Mouse (Mus musculus) forebrain, embryonic 16.5 days (tissue): Measurements from ENCODE around the gene Gm14137. TPM values are rescaled to one million over a fixed set of nuclear protein-coding genes. Genes with fewer than 3 reads are reported as not detected.

Experiments used
- ATAC-seq: fragments of 200-750 bp; cut with Nextera tagmentation; 2 replicates; pipeline ENCODE4 v1.8.0; 2017; ENCODE audit warnings: mild to moderate bottlenecking, moderate library complexity
- H3K27ac ChIP-seq: fragments of 300-500 bp; sonication (generic); 2 replicates; pipeline ENCODE4 v1.5.1; 2014; ENCODE audit warnings: low read length, control low read depth
- H3K27me3 ChIP-seq: fragments of 300-500 bp; sonication (generic); replicated peaks from 2 replicates; pipeline ENCODE4 v1.6.1; 2014; ENCODE audit warnings: low read length; ENCODE audit not compliant: control insufficient read depth, insufficient read depth
- H3K36me3 ChIP-seq: fragments of 300-500 bp; sonication (generic); 2 replicates; pipeline ENCODE4 v1.6.1; 2014; ENCODE audit not compliant: control insufficient read depth, insufficient read depth
- H3K4me1 ChIP-seq: fragments of 300-500 bp; sonication (generic); replicated peaks from 2 replicates; pipeline ENCODE4 v1.6.1; 2014; ENCODE audit warnings: low read length; ENCODE audit not compliant: control insufficient read depth, insufficient read depth
- H3K4me2 ChIP-seq: fragments of 300-500 bp; sonication (generic); 2 replicates; pipeline ENCODE4 v1.6.1; 2014; ENCODE audit warnings: mild to moderate bottlenecking, low read length, control low read depth
- H3K4me3 ChIP-seq: fragments of 300-500 bp; sonication (generic); replicated peaks from 2 replicates; pipeline ENCODE4 v1.5.1; 2014; ENCODE audit warnings: mild to moderate bottlenecking, low read length, control low read depth
- H3K9ac ChIP-seq: fragments of 300-500 bp; sonication (generic); replicated peaks from 2 replicates; pipeline ENCODE4 v1.6.1; 2014; ENCODE audit warnings: low read depth, low read length, control low read depth
- H3K9me3 ChIP-seq: fragments of 300-500 bp; sonication (generic); 2 replicates; pipeline ENCODE4 v1.6.1; 2016; ENCODE audit warnings: low read length; ENCODE audit not compliant: control insufficient read depth
- WGBS: fragments of 180-500 bp; shearing (Covaris S2); extraction: QIAGEN DNeasy Blood & Tissue Kit; methylation state at CpG from one replicate; pipeline ENCODE4 v1.1.7; 2014; 5-methylcytosine and 5-hydroxymethylcytosine counted together
- polyA plus RNA-seq: library from polyadenylated mRNA; unstranded; fragments of >200 nt; fragmentation: Nextera tagmentation; extraction: Ambion mirVana; gene quantifications from 2 replicates; pipeline ENCODE4 v1.2.1, GENCODE M21; 2015

The Gm14137 gene
- polyA plus RNA-seq, 1 experiment from 2014 or later = 1.3 TPM

DNA sequence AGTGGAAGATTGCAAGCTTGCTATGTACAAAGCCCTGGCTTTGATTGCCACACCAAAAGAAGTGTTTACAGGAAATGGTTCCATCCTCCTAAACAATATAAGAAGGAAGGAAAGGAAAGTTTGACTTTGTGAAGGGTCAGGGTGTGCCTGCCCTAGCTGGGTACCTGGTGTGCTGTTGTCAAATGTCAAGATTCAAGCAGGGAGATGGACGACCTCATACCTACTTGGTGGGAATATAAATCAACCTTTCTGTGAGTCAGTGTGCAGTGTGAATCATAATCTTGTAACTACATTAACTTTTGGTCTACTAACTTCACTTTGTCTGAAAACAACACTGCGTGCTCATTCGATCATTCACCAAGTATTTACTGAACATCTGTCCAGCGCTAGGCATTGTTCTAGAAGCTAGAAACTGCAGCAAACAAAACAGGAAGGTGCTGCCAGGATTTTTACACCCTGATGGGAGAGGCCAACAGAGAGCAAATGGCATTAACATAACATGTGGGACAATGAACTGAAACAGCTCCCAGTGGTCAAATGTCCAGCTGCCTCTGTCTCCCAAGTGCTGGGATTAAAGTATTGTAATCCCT, 29.7 kb downstream of the Gm14137 start:
- ATAC-seq = no peak
- no peaks in the 10 kb centered on the region for H3K36me3 ChIP-seq
- peaks cover 14% of the 10 kb centered on the region for H3K4me1 ChIP-seq
- 84% methylated on average over 4 of the region's 4 CpGs for WGBS
- no peak overlapping the region for H3K4me3 ChIP-seq
- no peaks in the 10 kb centered on the region for H3K27me3 ChIP-seq
- no peak overlapping the region for H3K4me2 ChIP-seq
- H3K27ac ChIP-seq = no peak overlapping the region
- H3K9me3 ChIP-seq = no peaks in the 10 kb centered on the region
- no peak overlapping the region for H3K9ac ChIP-seq

DNA sequence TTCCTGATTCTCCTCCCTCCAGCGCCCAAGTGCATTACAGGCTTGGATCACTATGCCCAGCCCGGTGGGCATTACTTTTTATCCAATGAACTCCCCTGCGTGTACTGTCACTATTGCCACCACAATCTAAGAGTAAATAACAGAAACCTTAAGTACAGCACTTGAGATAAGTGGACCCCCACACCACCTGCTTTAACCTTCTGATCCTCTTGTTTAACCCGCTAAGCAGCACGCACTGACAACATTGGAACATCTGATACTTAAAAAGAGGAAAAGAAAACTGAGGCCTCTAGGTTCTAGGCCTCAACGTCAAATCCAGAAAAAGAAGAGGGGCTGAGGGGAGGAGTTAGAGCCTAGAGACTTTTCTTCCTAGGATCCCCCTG, 33.6 kb downstream of the Gm14137 start:
- peak overlapping the region; percentile 94 for H3K4me3 ChIP-seq
- peak overlapping the region; percentile 92 for H3K27ac ChIP-seq
- no peaks in the 10 kb centered on the region for H3K9me3 ChIP-seq
- peak overlapping the region; percentile 58 for H3K4me2 ChIP-seq
- 19% methylated on average over 6 of the region's 6 CpGs for WGBS
- ATAC-seq = no peak
- peaks cover 20% of the 10 kb centered on the region for H3K4me1 ChIP-seq
- peaks cover 1% of the 10 kb centered on the region for H3K36me3 ChIP-seq
- peak overlapping the region; percentile 74 for H3K9ac ChIP-seq
- no peaks in the 10 kb centered on the region for H3K27me3 ChIP-seq

GRCm38 (mm10) chr2:119208344-119209175, 34.3 kb downstream of the Gm14137 start, which contains the start of the genes Zfyve19 and Dnajc17:
TSS of gene Zfyve19 (plus strand) at chr2:119208617.
TSS of gene Dnajc17 (minus strand) at chr2:119208795.
- ATAC-seq = peak; percentile 98
- H3K27me3 ChIP-seq = no peaks in the 10 kb centered on the region
- peak within 1 kb of the TSS; percentile 94 for H3K4me3 ChIP-seq
- peaks cover 17% of the 10 kb centered on the region for H3K4me1 ChIP-seq
- peak within 1 kb of the TSS; percentile 92 for H3K27ac ChIP-seq
- H3K9me3 ChIP-seq = no peaks in the 10 kb centered on the region
- WGBS = 0% methylated on average over 51 of the region's 51 CpGs
- peak within 1 kb of the TSS; percentile 74 for H3K4me2 ChIP-seq
- peaks cover 3% of the 10 kb centered on the region for H3K36me3 ChIP-seq
- peak within 1 kb of the TSS; percentile 78 for H3K9ac ChIP-seq

- Histone ChIP-seq H3K36me3 (peaks cover 3% of the 10 kb centered on the region), H3K4me1 (peaks cover 17% of the 10 kb centered on the region), H3K27ac (peak overlapping the region; percentile 92; the same call in 1 of the 2 replicates), H3K9me3 (no peaks in the 10 kb centered on the region), H3K4me3 (peak overlapping the region; percentile 94), H3K4me2 (peak overlapping the region; percentile 74), H3K27me3 (no peaks in the 10 kb centered on the region), H3K9ac (peak overlapping the region; percentile 78)
- ATAC-seq = no peak
- 2% methylated on average over 13 of the region's 13 CpGs for WGBS
Observed at GRCm38 (mm10) chr2:119209176-119209507, 34.8 kb downstream of the Gm14137 start.

Other genes starting within 250 kb of the Gm14137 start
- 5.4 and 6.1 TPM in 2 replicates for gene Chst14, start 248.0 kb upstream of the Gm14137 start, polyA plus RNA-seq
- gene Ccdc32, start 145.1 kb upstream of the Gm14137 start, polyA plus RNA-seq = 41.6 and 46.1 TPM in 2 replicates
- gene Rpusd2, start 139.7 kb upstream of the Gm14137 start, polyA plus RNA-seq = 5.0 and 5.1 TPM in 2 replicates
- gene Knl1, start 127.4 kb upstream of the Gm14137 start, polyA plus RNA-seq = 23.9 and 26.2 TPM in 2 replicates
- gene Rad51, start 61.7 kb upstream of the Gm14137 start, polyA plus RNA-seq = 17.6 and 20.3 TPM in 2 replicates
- gene Rmdn3, start 17.5 kb upstream of the Gm14137 start, polyA plus RNA-seq = 59.6 and 65.3 TPM in 2 replicates
- 0.47 and 0.55 TPM in 2 replicates for gene Gchfr, start 6.7 kb upstream of the Gm14137 start, polyA plus RNA-seq
- gene Zfyve19, start 34.1 kb downstream of the Gm14137 start, polyA plus RNA-seq = 66.2 and 66.9 TPM in 2 replicates
- 21.3 and 24.6 TPM in 2 replicates for gene Dnajc17, start 34.3 kb downstream of the Gm14137 start, polyA plus RNA-seq
- not detected in 2 replicates for gene Ppp1r14d, start 55.4 kb downstream of the Gm14137 start, polyA plus RNA-seq
- 0.44 and 0.57 TPM in 2 replicates for gene Spint1, start 62.9 kb downstream of the Gm14137 start, polyA plus RNA-seq
- gene Rhov, start 96.8 kb downstream of the Gm14137 start, polyA plus RNA-seq = 24.8 and 31.8 TPM in 2 replicates
- 32.5 and 33.6 TPM in 2 replicates for gene Vps18, start 114.2 kb downstream of the Gm14137 start, polyA plus RNA-seq
- 4.8 and 5.5 TPM in 2 replicates for gene Dll4, start 151.3 kb downstream of the Gm14137 start, polyA plus RNA-seq
- 4.6 and 11.3 TPM in 2 replicates for gene Chac1, start 176.7 kb downstream of the Gm14137 start, polyA plus RNA-seq